Mouse (Mus musculus): ENCODE results near the gene Dstn. TPM values are rescaled to one million over a fixed set of nuclear protein-coding genes. Genes with fewer than 3 reads are reported as not detected.

Dstn gene
- polyA plus RNA-seq, 1 experiment from 2014 or later: 513 TPM

- Histone ChIP-seq H3K27me3 (ENCODE audit: insufficient read depth, low read length) (no peaks in the 10 kb centered on the region), H3K4me1 (replicated peaks; ENCODE audit: insufficient read depth, low read length) (no peaks in the 10 kb centered on the region; the same call in 1 of the 2 replicates), H3K4me2 (ENCODE audit: low read length) (no peak overlapping the region), H3K27ac (no peak overlapping the region), H3K9ac (ENCODE audit: low read depth, low read length) (no peak overlapping the region), H3K9me3 (replicated peaks; ENCODE audit: low read length) (no peaks in the 10 kb centered on the region), H3K36me3 (ENCODE audit: insufficient read depth, low read length) (peaks cover 29% of the 10 kb centered on the region; the same call in 1 of the 2 replicates), H3K4me3 (replicated peaks; ENCODE audit: low read depth, low read length) (no peak overlapping the region)
- WGBS: 73% methylated on average over 5 of the region's 5 CpGs
- no peak for TF ChIP-seq CTCF (IDR thresholded peaks at IDR 0.05; ENCODE audit: low read depth)
- no peak for DNase-seq (ENCODE audit: low spot score)
- ATAC-seq (replicated peaks; ENCODE audit: low FRiP score, low read depth): no peak
Measured at GRCm38 (mm10) chr2:143940406-143940805, 25.3 kb downstream of the Dstn start.

- ATAC-seq (replicated peaks; ENCODE audit: low FRiP score, low read depth) (no peak), DNase-seq (ENCODE audit: low spot score) (no peak)
- 91% methylated on average over 3 of the region's 3 CpGs for WGBS
- no peak overlapping the region for H3K27ac ChIP-seq
- H3K9me3 ChIP-seq (replicated peaks; ENCODE audit: low read length): no peaks in the 10 kb centered on the region
- H3K27me3 ChIP-seq (ENCODE audit: insufficient read depth, low read length): no peaks in the 10 kb centered on the region
- H3K4me3 ChIP-seq (replicated peaks; ENCODE audit: low read depth, low read length): no peak overlapping the region
- no peak overlapping the region for H3K4me2 ChIP-seq (ENCODE audit: low read length)
- peaks cover 54% of the 10 kb centered on the region for H3K36me3 ChIP-seq (ENCODE audit: insufficient read depth, low read length)
- H3K4me1 ChIP-seq (replicated peaks; ENCODE audit: insufficient read depth, low read length): no peaks in the 10 kb centered on the region
- no peak for TF ChIP-seq CTCF (IDR thresholded peaks at IDR 0.05; ENCODE audit: low read depth)
- no peak overlapping the region for H3K9ac ChIP-seq (ENCODE audit: low read depth, low read length)
Measured at GRCm38 (mm10) chr2:143944796-143945195, 29.7 kb downstream of the Dstn start.

- DNase-seq (ENCODE audit: low spot score): no peak
- peak; percentile 27; the same call in 1 of the 2 replicates for ATAC-seq (replicated peaks; ENCODE audit: low FRiP score, low read depth)
Measured at GRCm38 (mm10) chr2:143945466-143946075, 30.5 kb downstream of the Dstn start.

DNA sequence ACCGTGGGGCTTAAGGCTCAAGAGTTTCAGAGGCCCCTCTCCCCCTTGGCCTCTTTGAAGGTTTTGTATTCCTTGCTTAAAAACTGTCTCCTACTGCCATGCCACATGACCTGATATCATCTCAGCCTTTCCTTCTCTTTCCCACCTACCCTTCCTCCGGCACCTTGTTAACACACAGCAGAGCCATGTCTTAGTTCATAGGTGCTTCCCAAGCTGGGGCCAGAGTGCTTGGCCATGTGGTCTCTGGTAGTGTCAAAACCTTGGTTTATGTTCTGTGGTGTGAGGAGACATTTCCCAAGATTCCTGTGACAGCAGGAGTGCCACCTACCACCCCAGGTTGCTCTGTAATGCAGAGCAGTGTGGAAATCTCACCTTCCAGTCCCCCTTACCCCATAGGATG is 31.3 kb downstream of the Dstn start:
- H3K9me3 ChIP-seq (replicated peaks; ENCODE audit: low read length): no peaks in the 10 kb centered on the region
- H3K36me3 ChIP-seq (ENCODE audit: insufficient read depth, low read length): peaks cover 55% of the 10 kb centered on the region
- H3K27ac ChIP-seq: no peak overlapping the region
- H3K4me2 ChIP-seq (ENCODE audit: low read length): no peak overlapping the region
- WGBS: 88% methylated on average over 2 of the region's 2 CpGs
- TF ChIP-seq CTCF (IDR thresholded peaks at IDR 0.05; ENCODE audit: low read depth): no peak
- DNase-seq (ENCODE audit: low spot score) (no peak), ATAC-seq (replicated peaks; ENCODE audit: low FRiP score, low read depth) (no peak)
- no peak overlapping the region for H3K9ac ChIP-seq (ENCODE audit: low read depth, low read length)
- H3K4me3 ChIP-seq (replicated peaks; ENCODE audit: low read depth, low read length): no peak overlapping the region
- no peaks in the 10 kb centered on the region for H3K4me1 ChIP-seq (replicated peaks; ENCODE audit: insufficient read depth, low read length)
- H3K27me3 ChIP-seq (ENCODE audit: insufficient read depth, low read length): no peaks in the 10 kb centered on the region

More at GRCm38 (mm10) chr2:143945466-143946075, 30.5 kb downstream of the Dstn start:
- H3K4me1 ChIP-seq (replicated peaks; ENCODE audit: insufficient read depth, low read length): no peaks in the 10 kb centered on the region
- no peak overlapping the region for H3K4me3 ChIP-seq (replicated peaks; ENCODE audit: low read depth, low read length)
- no peak overlapping the region for H3K4me2 ChIP-seq (ENCODE audit: low read length)
- 95% methylated on average over 7 of the region's 7 CpGs for WGBS
- peaks cover 52% of the 10 kb centered on the region for H3K36me3 ChIP-seq (ENCODE audit: insufficient read depth, low read length)
- H3K9ac ChIP-seq (ENCODE audit: low read depth, low read length): no peak overlapping the region
- no peaks in the 10 kb centered on the region for H3K27me3 ChIP-seq (ENCODE audit: insufficient read depth, low read length)
- no peak overlapping the region for H3K27ac ChIP-seq
- H3K9me3 ChIP-seq (replicated peaks; ENCODE audit: low read length): no peaks in the 10 kb centered on the region
- TF ChIP-seq CTCF (IDR thresholded peaks at IDR 0.05; ENCODE audit: low read depth): peak; percentile 65

GRCm38 (mm10) chr2:143947981-143948380 is 32.9 kb downstream of the Dstn start:
- DNase-seq (ENCODE audit: low spot score) (no peak), ATAC-seq (replicated peaks; ENCODE audit: low FRiP score, low read depth) (no peak)
- Histone ChIP-seq H3K36me3 (ENCODE audit: insufficient read depth, low read length) (peaks cover 65% of the 10 kb centered on the region), H3K4me2 (ENCODE audit: low read length) (no peak overlapping the region), H3K9ac (ENCODE audit: low read depth, low read length) (no peak overlapping the region), H3K27ac (no peak overlapping the region), H3K4me3 (replicated peaks; ENCODE audit: low read depth, low read length) (no peak overlapping the region), H3K27me3 (ENCODE audit: insufficient read depth, low read length) (no peaks in the 10 kb centered on the region), H3K4me1 (replicated peaks; ENCODE audit: insufficient read depth, low read length) (no peaks in the 10 kb centered on the region), H3K9me3 (replicated peaks; ENCODE audit: low read length) (no peaks in the 10 kb centered on the region)
- TF ChIP-seq CTCF (IDR thresholded peaks at IDR 0.05; ENCODE audit: low read depth): no peak
- WGBS: 89% methylated on average over 3 of the region's 3 CpGs

DNA sequence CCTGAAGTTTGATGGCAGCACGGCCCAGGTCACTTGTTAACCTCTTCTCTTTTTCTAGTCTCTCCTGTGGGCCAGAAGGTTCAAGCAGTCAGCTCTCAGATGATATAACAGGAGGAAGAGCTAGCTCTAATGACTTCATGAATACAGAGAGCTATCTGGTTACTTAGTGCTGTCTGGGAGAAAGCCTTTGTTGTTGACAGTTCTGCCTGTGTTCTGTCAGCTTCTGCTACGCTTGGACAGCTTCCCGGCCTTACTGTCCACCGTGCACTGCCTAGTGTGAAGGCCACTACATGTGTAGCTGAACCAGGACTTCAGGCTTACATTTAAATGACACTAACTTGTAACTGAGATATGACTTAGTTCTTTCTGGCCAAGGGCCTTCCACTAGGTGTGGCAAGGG is 33.3 kb downstream of the Dstn start:
- TF ChIP-seq CTCF (IDR thresholded peaks at IDR 0.05; ENCODE audit: low read depth): no peak
- no peak overlapping the region for H3K27ac ChIP-seq
- 57% methylated on average over 4 of the region's 4 CpGs for WGBS
- ATAC-seq (replicated peaks; ENCODE audit: low FRiP score, low read depth): peak; percentile 55; the same call in 1 of the 2 replicates
- H3K9ac ChIP-seq (ENCODE audit: low read depth, low read length): no peak overlapping the region
- peaks cover 66% of the 10 kb centered on the region for H3K36me3 ChIP-seq (ENCODE audit: insufficient read depth, low read length)
- H3K9me3 ChIP-seq (replicated peaks; ENCODE audit: low read length): no peaks in the 10 kb centered on the region
- no peak overlapping the region for H3K4me3 ChIP-seq (replicated peaks; ENCODE audit: low read depth, low read length)
- H3K27me3 ChIP-seq (ENCODE audit: insufficient read depth, low read length): no peaks in the 10 kb centered on the region
- no peaks in the 10 kb centered on the region for H3K4me1 ChIP-seq (replicated peaks; ENCODE audit: insufficient read depth, low read length)
- H3K4me2 ChIP-seq (ENCODE audit: low read length): no peak overlapping the region
- peak; percentile 73 for DNase-seq (ENCODE audit: low spot score)

GRCm38 (mm10) chr2:143949217-143949616 is 34.1 kb downstream of the Dstn start:
- 86% methylated on average over 6 of the region's 6 CpGs for WGBS
- no peak overlapping the region for H3K4me2 ChIP-seq (ENCODE audit: low read length)

More at GRCm38 (mm10) chr2:143949217-143949616, 34.1 kb downstream of the Dstn start:
- H3K36me3 ChIP-seq (ENCODE audit: insufficient read depth, low read length): peaks cover 67% of the 10 kb centered on the region
- H3K27me3 ChIP-seq (ENCODE audit: insufficient read depth, low read length): no peaks in the 10 kb centered on the region
- ATAC-seq (replicated peaks; ENCODE audit: low FRiP score, low read depth): no peak
- H3K4me3 ChIP-seq (replicated peaks; ENCODE audit: low read depth, low read length): no peak overlapping the region
- no peak for TF ChIP-seq CTCF (IDR thresholded peaks at IDR 0.05; ENCODE audit: low read depth)
- H3K9me3 ChIP-seq (replicated peaks; ENCODE audit: low read length): no peaks in the 10 kb centered on the region
- DNase-seq (ENCODE audit: low spot score): no peak
- no peak overlapping the region for H3K27ac ChIP-seq
- no peaks in the 10 kb centered on the region for H3K4me1 ChIP-seq (replicated peaks; ENCODE audit: insufficient read depth, low read length)
- H3K9ac ChIP-seq (ENCODE audit: low read depth, low read length): no peak overlapping the region
